Mouse (Mus musculus) G1E (cell line): ENCODE results near the gene H2al2a.

Source experiments
- CTCF ChIP-seq: IDR thresholded peaks from 2 replicates; pipeline ENCODE4 v1.5.1; 2012; ENCODE audit warnings: low read depth, low read length, inconsistent platforms, mixed read lengths
- GATA1 ChIP-seq: IDR thresholded peaks from 2 replicates; pipeline ENCODE4 v1.6.1; 2012; ENCODE audit warnings: borderline replicate concordance, low read length, inconsistent platforms, mixed read lengths

- no peak for TF ChIP-seq CTCF
- no peak for TF ChIP-seq GATA1
These were observed 23.9 kb downstream of the H2al2a start for GRCm38 (mm10) chr2:17972843-17973242.
